Mouse (Mus musculus) T-helper 1 cell (primary cell): ENCODE results near the gene Hnrnph3.
"Not testable (repeated sequence)": the region's sequence is repeated elsewhere in the genome, so short reads cannot be mapped to it uniquely, and the experiment has no call there.

ENCODE experiments used
- in situ Hi-C: fragments of 300-600 bp; cut with MboI, MseI; formaldehyde crosslinking; loops from one replicate; pipeline ENCODE4 v1.15.1; 2025; ENCODE audit warnings: high pct_unique_total_duplicates

The Hnrnph3 gene

GRCm38 (mm10) chr10:63023749-63024579 lies at the start of gene Hnrnph3, which contains the start of gene Pbld2:
Hnrnph3 (minus strand) TSS chr10:63024217.
Pbld2 (plus strand) TSS chr10:63024315.
- in situ Hi-C loops: no loop called here

GRCm38 (mm10) chr10:63065988-63066387 lies 42.0 kb upstream of the Hnrnph3 start:
- in situ Hi-C loops: no loop called here

GRCm38 (mm10) chr10:63065561-63065960 lies 41.5 kb upstream of the Hnrnph3 start:
- in situ Hi-C loops: no loop called here

GRCm38 (mm10) chr10:63064516-63064915 lies 40.5 kb upstream of the Hnrnph3 start:
- in situ Hi-C loops: loop anchor here (5.0 kb wide), 1 partner anchor 68 kb away; no protein-coding TSS in a partner anchor

GRCm38 (mm10) chr10:63063365-63063764 lies 39.3 kb upstream of the Hnrnph3 start:
- in situ Hi-C loops: loop anchor here (5.0 kb wide), 1 partner anchor 69 kb away; no protein-coding TSS in a partner anchor

GRCm38 (mm10) chr10:63062696-63063095 lies 38.7 kb upstream of the Hnrnph3 start:
- in situ Hi-C loops: loop anchor here (5.0 kb wide), 1 partner anchor 70 kb away; no protein-coding TSS in a partner anchor

- in situ Hi-C loops: loop anchor here (5.0 kb wide), 1 partner anchor 71 kb away; no protein-coding TSS in a partner anchor
Measured at GRCm38 (mm10) chr10:63061266-63061665, 37.2 kb upstream of the Hnrnph3 start.

- in situ Hi-C loops: loop anchor here (5.0 kb wide), 1 partner anchor 72 kb away; no protein-coding TSS in a partner anchor
Measured at GRCm38 (mm10) chr10:63060406-63060805, 36.4 kb upstream of the Hnrnph3 start.

GRCm38 (mm10) chr10:63059862-63060261 lies 35.8 kb upstream of the Hnrnph3 start, which contains the start of gene Pbld1:
Pbld1 (plus strand) TSS chr10:63060162.
- in situ Hi-C loops: loop anchor here (5.0 kb wide), 1 partner anchor 72 kb away; no protein-coding TSS in a partner anchor

- in situ Hi-C loops: no loop called here
Measured at GRCm38 (mm10) chr10:63056966-63057750, 33.1 kb upstream of the Hnrnph3 start.

GRCm38 (mm10) chr10:63054586-63054985 lies 30.6 kb upstream of the Hnrnph3 start:
- in situ Hi-C loops: no loop called here

- in situ Hi-C loops: not testable (repeated sequence)
Measured at GRCm38 (mm10) chr10:63054071-63054470, 30.1 kb upstream of the Hnrnph3 start.

GRCm38 (mm10) chr10:63053007-63053406 lies 29.0 kb upstream of the Hnrnph3 start:
- in situ Hi-C loops: no loop called here

GRCm38 (mm10) chr10:63052011-63052410 lies 28.0 kb upstream of the Hnrnph3 start:
- in situ Hi-C loops: no loop called here

GRCm38 (mm10) chr10:63051267-63051666 lies 27.2 kb upstream of the Hnrnph3 start:
- in situ Hi-C loops: no loop called here

GRCm38 (mm10) chr10:63049106-63049505 lies 25.1 kb upstream of the Hnrnph3 start:
- in situ Hi-C loops: no loop called here

GRCm38 (mm10) chr10:63047751-63048150 lies 23.7 kb upstream of the Hnrnph3 start:
- in situ Hi-C loops: no loop called here

- in situ Hi-C loops: no loop called here
Measured at GRCm38 (mm10) chr10:63043154-63043553, 19.1 kb upstream of the Hnrnph3 start.

GRCm38 (mm10) chr10:63039867-63040628 lies 16.0 kb upstream of the Hnrnph3 start:
- in situ Hi-C loops: no loop called here

- in situ Hi-C loops: no loop called here
Measured at GRCm38 (mm10) chr10:63038571-63039320, 14.7 kb upstream of the Hnrnph3 start.
